Mouse (Mus musculus) G1E (cell line): Measurements from ENCODE around the gene Mast3. TPM values are rescaled to one million over a fixed set of nuclear protein-coding genes. Genes with fewer than 3 reads are reported as not detected.

Source experiments
- ATAC-seq: 2 replicates; pipeline ENCODE4 v1.8.0; 2016; ENCODE audit warnings: mild to moderate bottlenecking; ENCODE audit not compliant: insufficient number of reproducible peaks, poor library complexity, low FRiP score, severe bottlenecking; ENCODE audit errors: extremely low read depth
- DNase-seq: peaks from one replicate; pipeline ENCODE4 v3.0.0; 2012; ENCODE audit warnings: low spot score
- H3K27me3 ChIP-seq: 2 replicates; pipeline ENCODE4 v1.6.1; 2012; ENCODE audit warnings: mild to moderate bottlenecking, low read length, inconsistent platforms; ENCODE audit not compliant: insufficient read depth
- H3K36me3 ChIP-seq: replicated peaks from 2 replicates; pipeline ENCODE3; 2012; ENCODE audit warnings: mild to moderate bottlenecking, inconsistent platforms
- H3K4me1 ChIP-seq: 2 replicates; pipeline ENCODE4 v1.6.1; 2012; ENCODE audit warnings: low read depth, low read length, inconsistent platforms, mixed read lengths; ENCODE audit not compliant: insufficient read depth
- H3K4me3 ChIP-seq: 2 replicates; pipeline ENCODE4 v1.5.1; 2012; ENCODE audit warnings: low read depth, mild to moderate bottlenecking, inconsistent platforms, low read length, moderate library complexity, mixed read lengths
- H3K9me3 ChIP-seq: replicated peaks from 2 replicates; pipeline ENCODE4 v1.6.1; 2012; ENCODE audit warnings: inconsistent platforms
- CTCF ChIP-seq: IDR thresholded peaks from 2 replicates; pipeline ENCODE4 v1.5.1; 2012; ENCODE audit warnings: low read depth, low read length, inconsistent platforms, mixed read lengths
- GATA1 ChIP-seq: IDR thresholded peaks from 2 replicates; pipeline ENCODE4 v1.6.1; 2012; ENCODE audit warnings: borderline replicate concordance, low read length, inconsistent platforms, mixed read lengths
- GATA2 ChIP-seq: IDR thresholded peaks from 2 replicates; pipeline ENCODE4 v1.6.1; 2012; ENCODE audit warnings: low read depth, low read length, inconsistent platforms, borderline replicate concordance
- POLR2AphosphoS5 ChIP-seq: IDR thresholded peaks from 2 replicates; pipeline ENCODE4 v1.6.1; 2012; ENCODE audit warnings: low read depth, low read length, inconsistent platforms; ENCODE audit not compliant: insufficient replicate concordance
- TAL1 ChIP-seq: conservative IDR thresholded peaks from 2 replicates; pipeline ENCODE4 v1.6.1; 2012; ENCODE audit warnings: low read depth, low read length, inconsistent platforms, mixed read lengths
- polyA plus RNA-seq: library from polyadenylated mRNA; stranded (reverse); fragments of >175 nt; gene quantifications from 2 replicates; pipeline ENCODE4 v1.2.3, GENCODE M21; 2012
- total RNA-seq, 2 experiments: library from RNA; stranded (forward) in 1 of 2; stranded (reverse) in 1 of 2; fragments of 200-1000 nt in 1 of 2; fragments of >200 nt in 1 of 2; fragmentation: Nextera tagmentation in 1 of 2; gene quantifications; 2 replicates each; pipeline ENCODE4 v1.2.3; 2014 to 2017

Mast3 gene
- total and polyA plus RNA-seq, 3 experiments = 15.7 to 323 (median 79.8) TPM

DNA sequence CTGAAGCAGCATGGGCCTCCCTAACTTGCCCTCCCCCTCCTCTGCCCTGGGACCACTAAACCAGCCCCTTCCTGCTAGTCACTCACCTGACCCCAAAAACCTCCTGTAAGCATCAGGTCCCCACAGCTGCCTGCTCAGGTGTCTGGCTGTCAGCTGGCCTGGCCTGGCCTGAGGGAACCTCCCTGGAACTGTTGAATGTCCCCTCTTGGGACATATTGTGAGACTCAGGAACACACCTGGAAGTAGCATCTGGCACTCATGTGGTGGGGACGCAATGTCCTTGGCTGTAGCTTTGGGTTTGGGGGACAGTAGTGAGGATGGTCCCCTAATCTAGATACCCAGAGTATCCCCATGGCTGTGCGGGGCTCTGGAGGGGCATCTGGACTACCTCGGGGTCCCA is 29.2 kb upstream of the Mast3 start:
- peaks cover 13% of the 10 kb centered on the region; the same call in 1 of the 2 replicates for H3K27me3 ChIP-seq
- ATAC-seq (no peak), DNase-seq (no peak)
- peaks cover 41% of the 10 kb centered on the region for H3K4me1 ChIP-seq
- H3K36me3 ChIP-seq = peaks cover 44% of the 10 kb centered on the region
- no peak for TF ChIP-seq GATA2
- TF ChIP-seq POLR2AphosphoS5 = no peak
- TF ChIP-seq GATA1 = no peak
- TF ChIP-seq CTCF = no peak
- TF ChIP-seq TAL1 = no peak
- no peaks in the 10 kb centered on the region for H3K9me3 ChIP-seq
- no peak overlapping the region for H3K4me3 ChIP-seq

DNA sequence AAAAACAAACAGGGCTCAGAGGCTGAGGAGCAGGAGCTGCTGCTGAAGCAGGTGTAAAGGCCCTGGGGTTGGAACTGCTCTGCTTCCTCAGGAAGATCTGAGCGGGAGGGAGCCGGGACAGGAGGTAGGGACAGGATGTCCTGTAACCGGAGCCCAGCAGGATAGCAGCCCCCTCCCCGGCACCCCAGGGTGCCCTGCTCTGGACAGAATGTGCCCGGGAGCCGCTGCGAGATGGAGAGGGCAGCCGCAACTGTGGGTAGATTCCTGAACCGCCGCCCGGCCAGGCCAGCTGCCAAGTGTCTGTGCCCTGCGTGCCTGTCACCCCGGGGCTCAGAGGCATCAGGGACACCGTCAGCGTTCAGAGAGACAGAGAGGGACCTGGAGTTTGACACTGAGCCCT is 28.7 kb upstream of the Mast3 start:
- DNase-seq (no peak), ATAC-seq (no peak)
- Histone ChIP-seq H3K9me3 (no peaks in the 10 kb centered on the region), H3K4me1 (peaks cover 37% of the 10 kb centered on the region), H3K4me3 (no peak overlapping the region), H3K27me3 (peaks cover 18% of the 10 kb centered on the region), H3K36me3 (peaks cover 44% of the 10 kb centered on the region)
- TF ChIP-seq GATA2 (no peak), CTCF (no peak), GATA1 (no peak), POLR2AphosphoS5 (no peak)

DNA sequence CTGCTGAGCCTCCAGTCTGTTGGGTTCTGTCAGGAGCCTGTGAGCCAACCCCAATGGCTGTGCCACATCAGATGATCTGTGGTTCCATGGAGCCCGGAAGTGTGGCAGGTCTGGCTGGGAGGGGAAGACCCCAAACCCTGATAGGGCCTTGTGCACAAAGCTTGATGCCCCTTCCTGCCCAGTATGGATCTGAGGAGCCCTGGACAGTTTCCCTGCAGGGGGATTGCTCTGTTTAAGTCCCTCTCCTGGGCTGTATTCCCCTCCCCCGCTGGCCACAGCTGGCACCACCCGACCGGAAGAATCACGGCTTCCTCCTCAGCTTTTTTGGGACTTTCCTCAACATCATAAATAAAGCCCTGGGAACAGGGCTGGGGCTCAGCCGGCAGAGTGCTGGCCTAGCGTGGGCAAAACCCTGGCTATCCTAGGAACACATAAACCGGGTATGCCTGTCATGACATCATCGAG is 28.2 kb upstream of the Mast3 start:
- no peak overlapping the region for H3K4me3 ChIP-seq
- DNase-seq = no peak
- no peaks in the 10 kb centered on the region for H3K9me3 ChIP-seq
- TF ChIP-seq CTCF (no peak), GATA1 (no peak), POLR2AphosphoS5 (no peak), TAL1 (no peak), GATA2 (no peak)
- peaks cover 44% of the 10 kb centered on the region for H3K36me3 ChIP-seq
- H3K27me3 ChIP-seq = peaks cover 23% of the 10 kb centered on the region
- no peak for ATAC-seq
- H3K4me1 ChIP-seq = peaks cover 34% of the 10 kb centered on the region

DNA sequence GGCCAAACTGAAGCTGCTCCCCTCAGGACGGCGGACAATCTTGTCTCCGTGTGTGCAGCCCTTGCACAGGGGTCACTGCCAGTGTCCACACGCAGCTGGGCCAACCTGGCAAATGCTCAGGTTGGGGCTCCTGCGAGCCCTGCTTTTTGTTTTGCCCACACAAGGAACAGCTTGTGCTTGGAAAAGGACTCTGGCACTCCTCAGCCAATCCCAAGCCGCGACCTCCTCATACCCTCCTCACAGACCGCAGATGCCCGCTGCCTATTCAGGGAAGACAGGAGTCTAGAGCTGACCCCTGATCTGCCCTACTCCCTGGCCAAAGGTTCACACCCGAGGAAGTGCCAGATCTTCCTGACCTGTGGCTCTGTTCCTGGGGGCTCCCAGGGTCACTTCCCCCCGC is 27.5 kb upstream of the Mast3 start:
- peaks cover 41% of the 10 kb centered on the region for H3K36me3 ChIP-seq
- no peak overlapping the region for H3K4me3 ChIP-seq
- H3K27me3 ChIP-seq = peaks cover 23% of the 10 kb centered on the region
- H3K9me3 ChIP-seq = no peaks in the 10 kb centered on the region
- ATAC-seq (no peak), DNase-seq (no peak)
- TF ChIP-seq GATA2 (no peak), CTCF (no peak), GATA1 (no peak), POLR2AphosphoS5 (no peak), TAL1 (no peak)
- peaks cover 33% of the 10 kb centered on the region for H3K4me1 ChIP-seq

DNA sequence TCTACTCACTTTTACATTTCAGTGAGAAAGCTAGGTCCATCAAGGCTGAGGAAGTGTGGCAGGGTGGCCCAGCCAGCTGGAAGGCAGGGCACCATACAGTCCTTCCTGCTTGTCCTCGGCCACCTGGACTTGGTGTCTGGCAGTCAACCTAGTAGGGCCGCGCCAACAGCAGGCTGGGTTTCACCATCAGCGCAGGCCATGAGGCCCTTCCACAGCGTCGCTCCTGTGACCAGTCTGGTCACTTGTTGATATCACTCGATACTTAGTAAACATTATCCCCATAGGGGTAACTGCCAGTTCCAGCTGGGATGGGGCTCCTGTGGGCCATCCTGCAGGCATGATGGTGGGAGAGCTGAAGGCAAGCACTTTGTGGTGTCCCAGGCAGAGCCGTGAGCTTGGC is 26.7 kb upstream of the Mast3 start:
- no peak for TF ChIP-seq GATA1
- no peak for TF ChIP-seq CTCF
- no peak for TF ChIP-seq TAL1
- TF ChIP-seq GATA2 = no peak
- no peak for TF ChIP-seq POLR2AphosphoS5
- H3K36me3 ChIP-seq = peaks cover 32% of the 10 kb centered on the region
- no peak overlapping the region for H3K4me3 ChIP-seq
- ATAC-seq (no peak), DNase-seq (no peak)
- H3K9me3 ChIP-seq = peaks cover 3% of the 10 kb centered on the region; the same call in 1 of the 2 replicates
- peaks cover 29% of the 10 kb centered on the region for H3K27me3 ChIP-seq
- H3K4me1 ChIP-seq = peaks cover 25% of the 10 kb centered on the region

DNA sequence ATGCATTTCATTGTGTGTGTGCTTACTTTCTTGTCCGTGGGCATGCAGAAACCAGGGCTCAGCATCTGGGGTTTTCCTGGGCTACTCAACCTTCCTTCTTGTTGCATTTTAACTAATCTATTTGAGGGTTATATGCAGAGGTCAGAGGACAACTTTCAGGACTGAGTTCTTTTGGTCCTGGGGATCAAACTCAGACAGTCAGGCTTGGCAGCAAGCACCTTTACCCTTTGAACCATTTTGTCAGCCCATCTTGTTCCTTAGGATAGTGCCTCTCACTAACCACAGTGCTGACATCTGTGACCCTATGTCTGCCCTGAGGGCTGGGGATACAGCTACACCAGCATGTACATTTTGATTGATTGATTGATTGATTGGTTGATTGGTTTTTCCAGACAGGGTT is 22.9 kb upstream of the Mast3 start:
- DNase-seq = no peak
- TF ChIP-seq POLR2AphosphoS5 (no peak), GATA2 (no peak), GATA1 (no peak), CTCF (no peak), TAL1 (no peak)
- H3K27me3 ChIP-seq = peaks cover 58% of the 10 kb centered on the region

More for the DNA sequence above, 22.9 kb upstream of the Mast3 start:
- Histone ChIP-seq H3K36me3 (no peaks in the 10 kb centered on the region), H3K9me3 (peaks cover 3% of the 10 kb centered on the region; the same call in 1 of the 2 replicates), H3K4me1 (peaks cover 1% of the 10 kb centered on the region; the same call in 1 of the 2 replicates), H3K4me3 (no peak overlapping the region)
- no peak for ATAC-seq
